Mouse (Mus musculus) thymus, postnatal 4 days (tissue): ENCODE data around the gene Gm8206.
A peak's percentile ranks its signal among the peaks of the same experiment; 100 is the strongest.
"Not testable (repeated sequence)": the region's sequence is repeated elsewhere in the genome, so short reads cannot be mapped to it uniquely, and the experiment has no call there.

Experiments used
- DNase-seq: peaks from one replicate; pipeline ENCODE4 v3.0.0; 2021

Gm8206 gene

DNA sequence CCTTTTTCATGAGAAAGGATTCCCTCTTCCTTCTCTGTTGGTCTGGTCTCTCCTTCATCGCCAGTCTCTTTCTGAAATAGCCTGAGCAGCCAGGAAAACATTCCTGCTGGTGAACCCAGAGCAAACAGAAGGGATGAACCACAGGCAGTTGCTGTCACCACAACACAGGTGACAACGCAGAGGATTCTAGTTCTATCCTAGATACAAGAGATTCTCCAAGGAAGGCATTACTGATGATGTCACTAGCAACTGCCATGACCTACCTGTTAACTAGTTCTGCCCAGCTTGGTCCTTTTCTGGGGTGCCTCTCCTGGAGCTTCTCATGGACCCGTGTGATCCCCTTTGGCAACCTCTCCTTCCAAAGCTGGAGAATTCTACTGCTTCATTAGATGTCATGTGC, at the start of gene Gm8206:
TSS of gene Gm8206 (minus strand) at position 101 of the 400 bp plus-strand sequence.
- not testable (repeated sequence) for DNase-seq

DNA sequence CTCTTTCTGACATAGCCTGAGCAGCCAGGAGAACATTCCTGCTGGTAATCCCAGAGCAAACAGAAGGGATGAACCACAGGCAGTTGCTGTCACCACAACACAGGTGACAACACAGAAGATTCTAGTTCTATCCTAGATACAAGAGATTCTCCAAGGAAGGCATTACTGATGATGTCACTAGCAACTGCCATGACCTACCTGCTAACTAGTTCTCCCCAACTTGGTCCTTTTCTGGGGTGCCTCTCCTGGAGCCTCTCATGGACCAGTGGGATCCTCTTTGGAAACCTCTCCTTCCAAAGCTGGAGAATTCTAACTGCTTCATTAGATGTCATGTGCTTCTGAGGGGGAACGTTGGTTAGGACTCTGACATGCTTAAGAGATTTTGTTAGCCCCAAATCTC, 32.0 kb upstream of the Gm8206 start, which contains the start of gene Gm3476:
TSS of gene Gm3476 (minus strand) at position 101 of the 400 bp plus-strand sequence.
- DNase-seq = not testable (repeated sequence)

DNA sequence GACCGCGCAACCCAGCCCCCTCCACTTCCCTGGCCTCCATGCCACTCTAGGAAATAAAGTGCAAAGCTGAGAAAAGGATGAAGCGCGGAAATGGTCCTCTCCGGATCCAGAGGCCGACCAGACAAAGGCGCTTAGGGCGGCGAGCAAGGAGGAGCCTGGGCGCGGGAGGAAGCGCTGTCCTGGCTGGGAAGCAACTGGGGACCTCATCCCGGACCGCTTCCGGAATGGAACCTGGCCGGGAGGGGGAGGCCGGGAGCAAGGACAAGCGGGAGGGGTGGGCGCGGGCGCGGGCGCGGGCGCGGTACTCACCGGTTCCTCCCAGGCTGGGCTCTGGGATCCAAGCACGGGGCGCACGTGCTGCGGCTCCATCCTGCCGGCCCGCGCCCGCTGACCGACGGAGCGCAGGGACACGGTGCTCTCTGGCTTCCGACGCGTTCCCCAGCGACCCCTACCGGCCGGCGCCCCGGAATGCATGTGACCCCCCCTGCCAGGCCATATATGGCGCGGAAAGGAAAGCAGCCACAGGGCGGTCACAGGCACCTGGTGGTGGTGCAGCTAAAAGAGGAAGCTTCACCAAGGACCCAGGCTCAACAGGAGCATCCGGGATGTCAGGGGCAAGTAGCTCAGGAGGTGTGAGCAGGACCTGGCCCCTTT, 14.7 kb upstream of the Gm8206 start, which contains the start of gene Gm3468:
TSS of gene Gm3468 (minus strand) at position 394 of the 654 bp plus-strand sequence.
- DNase-seq = peak; percentile 73

DNA sequence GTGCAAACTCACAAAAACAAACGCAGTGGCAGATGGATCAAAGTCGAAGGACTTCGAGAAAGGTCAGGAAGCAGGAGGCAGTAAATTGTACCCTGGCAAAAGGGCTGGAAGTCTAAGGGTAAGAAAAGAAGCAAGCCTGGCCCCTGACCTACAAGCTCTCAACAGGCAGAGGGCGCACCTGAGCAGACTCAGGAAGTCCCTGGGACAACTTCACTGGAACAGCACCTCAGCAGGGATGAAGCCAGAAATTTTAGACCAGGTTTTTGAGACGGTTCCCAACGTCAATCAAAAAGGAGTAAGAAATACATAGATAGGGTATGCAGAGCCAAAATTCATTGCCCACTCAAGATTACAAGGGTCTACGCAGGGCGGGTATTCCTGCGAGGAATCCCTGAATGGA, 13.8 kb upstream of the Gm8206 start:
- DNase-seq = not testable (repeated sequence)

DNA sequence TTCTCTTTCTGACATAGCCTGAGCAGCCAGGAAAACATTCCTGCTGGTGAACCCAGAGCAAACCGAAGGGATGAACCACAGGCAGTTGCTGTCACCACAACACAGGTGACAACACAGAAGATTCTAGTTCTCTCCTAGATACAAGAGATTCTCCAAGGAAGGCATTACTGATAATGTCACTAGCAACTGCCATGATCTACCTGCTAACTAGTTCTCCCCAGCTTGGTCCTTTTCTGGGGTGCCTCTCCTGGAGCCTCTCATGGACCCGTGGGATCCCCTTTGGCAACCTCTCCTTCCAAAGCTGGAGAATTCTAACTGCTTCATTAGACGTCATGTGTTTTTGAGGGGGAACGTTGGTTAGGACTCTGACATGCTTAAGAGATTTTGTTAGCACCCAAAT, 35.6 kb downstream of the Gm8206 start, which contains the start of gene Gm6337:
TSS of gene Gm6337 (minus strand) at position 101 of the 400 bp plus-strand sequence.
- DNase-seq = not testable (repeated sequence)

DNA sequence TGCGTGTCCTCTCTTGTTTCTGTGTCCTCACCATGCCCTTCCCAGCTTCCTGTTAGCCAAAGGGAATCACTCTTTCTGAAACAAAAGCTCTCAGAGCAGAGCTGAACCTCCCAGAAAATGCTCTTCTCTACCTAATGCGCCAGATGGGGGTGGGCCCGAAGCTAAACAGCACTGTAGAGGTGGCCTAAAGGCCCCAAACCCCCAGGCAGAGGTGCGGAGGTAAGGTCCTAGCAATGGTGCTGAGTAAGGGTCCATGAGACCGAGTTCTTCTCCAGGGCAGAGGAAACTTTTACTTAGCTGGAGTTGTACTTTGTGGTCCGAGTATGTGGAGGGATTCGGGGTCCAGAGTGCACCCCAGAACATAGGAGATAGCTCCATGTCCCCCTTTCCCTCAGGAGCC, 106.6 kb downstream of the Gm8206 start:
- DNase-seq = peak; percentile 11

DNA sequence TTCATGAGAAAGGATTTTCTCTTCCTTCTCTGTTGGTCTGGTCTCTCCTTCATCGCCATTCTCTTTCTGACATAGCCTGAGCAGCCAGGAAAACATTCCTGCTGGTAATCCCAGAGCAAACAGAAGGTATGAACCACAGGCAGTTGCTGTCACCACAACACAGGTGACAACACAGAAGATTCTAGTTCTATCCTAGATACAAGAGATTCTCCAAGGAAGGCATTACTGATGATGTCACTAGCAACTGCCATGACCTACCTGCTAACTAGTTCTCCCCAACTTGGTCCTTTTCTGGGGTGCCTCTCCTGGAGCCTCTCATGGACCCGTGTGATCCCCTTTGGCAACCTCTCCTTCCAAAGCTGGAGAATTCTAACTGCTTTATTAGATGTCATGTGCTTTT, 114.7 kb downstream of the Gm8206 start, which contains the start of gene Gm3453:
TSS of gene Gm3453 (minus strand) at position 101 of the 400 bp plus-strand sequence.
- DNase-seq = not testable (repeated sequence)
